ENCODE assay signal across 17 mouse cellular contexts in the genomic region with DNA sequence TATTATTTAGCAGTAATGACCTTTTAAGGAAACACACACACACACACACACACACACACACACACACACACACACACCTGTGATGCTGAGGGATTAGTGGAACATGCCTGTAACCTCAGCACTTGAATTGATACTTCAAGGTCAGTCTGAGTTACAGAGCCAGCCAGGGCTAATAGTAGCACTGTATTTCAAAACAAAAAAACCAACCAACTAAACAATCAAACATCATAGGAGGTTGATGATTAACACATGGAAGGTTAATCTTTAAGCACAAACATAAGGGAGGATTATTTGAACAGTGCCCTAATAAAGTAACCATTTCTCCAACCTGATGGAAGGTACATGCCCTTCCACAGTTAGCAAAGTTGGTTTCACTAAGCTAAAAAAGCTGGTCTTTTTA. TPM values are rescaled to one million over a fixed set of nuclear protein-coding genes. Genes with fewer than 3 reads are reported as not detected.
DNase-seq lines count a peak whose midpoint lies in the region; ATAC-seq lines count a peak whose summit lies in the region.
"Had no signal": no experiment of that assay in that cellular context is flagged by ENCODE, and none has a peak within 500 bp of the region (broad histone marks: within the 10 kb centered on the region; RNA-seq: fewer than 3 reads in every experiment).

No protein-coding gene starts in this region.

- H3K27me3 ChIP-seq in intestine, embryonic 16.5 days (replicated peaks; ENCODE audit: control insufficient read depth, insufficient read depth, low read length): no peaks in the 10 kb centered on the region
- H3K27me3 ChIP-seq in stomach, embryonic 15.5 days (replicated peaks): no peaks in the 10 kb centered on the region
- H3K27me3 ChIP-seq: heart, embryonic 15.5 days had no signal

- no peaks in the 10 kb centered on the region; the same call in 1 of the 2 replicates for H3K36me3 ChIP-seq in intestine, embryonic 16.5 days (ENCODE audit: control insufficient read depth, insufficient read depth, low read length)
- no peaks in the 10 kb centered on the region for H3K36me3 ChIP-seq in stomach, embryonic 15.5 days

- no peak overlapping the region for H3K4me3 ChIP-seq in intestine, embryonic 16.5 days (ENCODE audit: low read length)
- no peak overlapping the region for H3K4me3 ChIP-seq in stomach, embryonic 15.5 days (replicated peaks)
- H3K4me3 ChIP-seq: heart, embryonic 15.5 days; layer of hippocampus, adult 2 months had no signal

- H3K4me1 ChIP-seq in intestine, embryonic 16.5 days (ENCODE audit: control insufficient read depth, insufficient read depth, low read length): no peaks in the 10 kb centered on the region
- H3K4me1 ChIP-seq in stomach, embryonic 15.5 days: no peaks in the 10 kb centered on the region
- H3K4me1 ChIP-seq: heart, embryonic 15.5 days had no signal

- H3K27ac ChIP-seq in intestine, embryonic 16.5 days (ENCODE audit: low read length): no peak overlapping the region
- H3K27ac ChIP-seq in stomach, embryonic 15.5 days: peak overlapping the region; percentile 4; the same call in 1 of the 2 replicates
- H3K27ac ChIP-seq: heart, embryonic 15.5 days; layer of hippocampus, adult 2 months had no signal

- no peak overlapping the region for H3K4me2 ChIP-seq in intestine, embryonic 16.5 days (ENCODE audit: low read depth, low read length)
- no peak overlapping the region for H3K4me2 ChIP-seq in stomach, embryonic 15.5 days
- H3K4me2 ChIP-seq: heart, embryonic 15.5 days; lung, embryonic 14.5 days had no signal

- H3K9ac ChIP-seq in intestine, embryonic 16.5 days (ENCODE audit: low read depth, low read length): no peak overlapping the region
- no peak overlapping the region for H3K9ac ChIP-seq in stomach, embryonic 15.5 days
- H3K9ac ChIP-seq: heart, embryonic 15.5 days; lung, embryonic 14.5 days had no signal

- H3K9me3 ChIP-seq in intestine, embryonic 16.5 days (ENCODE audit: control insufficient read depth, low read length): no peaks in the 10 kb centered on the region
- H3K9me3 ChIP-seq in stomach, embryonic 15.5 days: no peaks in the 10 kb centered on the region
- H3K9me3 ChIP-seq: heart, embryonic 15.5 days had no signal

- DNase-seq in kidney, adult 9 months: peak; percentile 73
- DNase-seq in large intestine, adult 2 months (ENCODE audit: low read depth, low spot score): peak; percentile 60
- no peak for DNase-seq in cerebellum, adult 11 months
- no peak for DNase-seq in adipocyte (ENCODE audit: low spot score)
- no peak for DNase-seq in spleen, adult 18-20 months
- DNase-seq: adrenal gland, adult 8-10 months; cerebellum, postnatal 14 days; embryo, embryonic 11 days; gastrocnemius, postnatal 25 days; lung, embryonic 14.5 days; lung, postnatal 36 days; thymus, postnatal 25 days had no signal

- ATAC-seq in intestine, embryonic 16.5 days: peak; percentile 85
- ATAC-seq in stomach, embryonic 15.5 days (ENCODE audit: insufficient read depth, low FRiP score, low read depth): peak; percentile 78; the same call in 1 of the 2 replicates
- ATAC-seq: forebrain, embryonic 16.5 days had no signal

RNA-seq across cellular contexts. Expression of gene Gpr161, which starts 53.0 kb away (rescaled TPM):
- 0.69 and 0.81 TPM in 2 replicates for polyA plus RNA-seq in intestine, embryonic 16.5 days (2015; fragmentation: Nextera tagmentation; extraction: Ambion mirVana)
- 1.2 and 2.6 TPM in 2 replicates for polyA plus RNA-seq in large intestine, adult 2 months (2012; rRNA removed)
- polyA plus RNA-seq in stomach, embryonic 15.5 days (2015; fragmentation: Nextera tagmentation; extraction: Ambion mirVana): 1.1 and 1.2 TPM in 2 replicates

Comparison
In these comparisons a context has a peak if more than half of its experiments do, and no peak if none do; other contexts are left out.
1. DNase-seq: peak in kidney, adult 9 months (single experiment) and large intestine, adult 2 months (single experiment); none in cerebellum, adult 11 months (single experiment), adipocyte (single experiment) and spleen, adult 18-20 months (0 of 2).